Mouse (Mus musculus): ENCODE results near the gene Cacnb2.

Cacnb2 gene

DNA sequence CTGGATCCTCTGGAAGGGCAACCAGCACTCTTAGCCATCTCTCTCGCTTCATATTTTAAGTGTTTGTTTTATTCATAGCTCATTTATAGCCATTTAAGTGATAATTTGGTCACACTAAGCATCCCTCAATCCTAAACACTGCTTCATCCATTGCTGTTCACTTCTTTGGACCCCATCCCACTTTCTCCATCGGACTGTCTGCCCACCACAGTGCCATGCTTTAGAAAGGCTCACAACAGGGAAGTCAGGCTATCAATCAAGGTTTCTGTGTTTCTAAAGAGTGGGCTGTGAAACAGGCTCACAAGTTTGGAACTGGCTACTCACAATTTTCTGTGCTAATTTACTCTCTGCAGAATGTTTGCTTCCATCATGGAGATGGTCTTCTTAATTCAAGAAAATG is 350.2 kb downstream of the Cacnb2 start:
- DNase-seq (ENCODE audit: extremely low read depth, low read depth, low spot score), result no peak

DNA sequence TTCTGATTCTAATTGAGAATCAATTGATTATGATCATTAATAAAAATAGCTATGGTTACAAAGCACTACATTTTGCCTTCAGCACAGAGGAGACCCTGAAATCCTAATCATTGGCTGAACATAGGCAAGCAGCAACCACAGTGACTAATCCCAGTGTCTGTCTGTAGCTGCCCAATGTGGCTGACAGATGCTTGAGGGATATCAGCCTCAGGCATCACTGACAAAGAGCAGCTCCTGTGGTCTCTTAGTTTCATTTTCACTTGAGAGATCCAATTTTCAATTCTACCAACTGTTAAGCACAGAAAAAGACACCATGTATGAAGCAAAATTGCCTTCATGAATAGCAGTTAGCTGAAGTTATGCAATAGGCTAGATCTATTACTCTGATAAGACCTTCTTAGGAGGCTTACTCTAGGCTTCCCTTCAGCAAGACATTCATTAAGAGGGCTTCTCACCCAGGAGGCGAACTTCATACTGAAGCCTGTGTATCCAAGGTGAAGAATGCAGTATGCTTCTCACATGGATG is 358.1 kb downstream of the Cacnb2 start:
- DNase-seq (ENCODE audit: extremely low read depth, low read depth, low spot score), result no peak

DNA sequence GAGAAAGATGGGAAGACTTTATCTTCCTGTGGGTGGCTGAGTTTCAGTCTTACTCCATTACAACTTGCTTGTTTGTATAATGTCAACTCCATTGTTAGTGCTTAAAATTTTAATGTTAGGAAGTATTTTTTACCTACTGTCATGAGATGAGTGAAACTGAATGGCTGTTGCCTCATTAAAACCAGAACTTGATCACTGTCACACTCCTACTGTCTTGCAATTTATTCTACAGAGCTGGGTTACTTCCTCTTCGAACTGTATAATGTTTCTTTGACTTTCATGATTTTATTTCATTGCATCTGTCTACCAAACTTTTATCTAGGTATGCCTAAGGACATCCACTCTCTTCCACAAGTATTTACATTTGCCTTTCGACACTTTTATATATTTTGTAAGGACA is 358.6 kb downstream of the Cacnb2 start:
- DNase-seq (ENCODE audit: extremely low read depth, low read depth, low spot score), result no peak

DNA sequence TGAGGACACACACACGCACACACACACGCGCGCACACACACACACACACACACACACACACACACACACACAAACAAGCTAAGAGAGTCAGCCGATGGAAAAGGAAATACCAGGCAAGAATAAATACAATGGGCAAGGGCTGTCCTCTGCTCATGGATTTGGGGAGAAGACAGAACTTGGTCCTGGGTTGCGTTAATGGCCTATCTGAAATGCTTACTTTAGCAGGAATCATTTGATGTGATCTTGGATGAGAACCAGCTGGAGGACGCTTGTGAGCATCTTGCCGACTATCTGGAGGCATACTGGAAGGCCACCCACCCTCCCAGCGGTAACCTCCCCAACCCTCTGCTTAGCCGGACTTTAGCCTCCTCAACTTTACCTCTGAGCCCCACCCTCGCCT is 381.1 kb downstream of the Cacnb2 start:
- no peak for DNase-seq (ENCODE audit: extremely low read depth, low read depth, low spot score)

DNA sequence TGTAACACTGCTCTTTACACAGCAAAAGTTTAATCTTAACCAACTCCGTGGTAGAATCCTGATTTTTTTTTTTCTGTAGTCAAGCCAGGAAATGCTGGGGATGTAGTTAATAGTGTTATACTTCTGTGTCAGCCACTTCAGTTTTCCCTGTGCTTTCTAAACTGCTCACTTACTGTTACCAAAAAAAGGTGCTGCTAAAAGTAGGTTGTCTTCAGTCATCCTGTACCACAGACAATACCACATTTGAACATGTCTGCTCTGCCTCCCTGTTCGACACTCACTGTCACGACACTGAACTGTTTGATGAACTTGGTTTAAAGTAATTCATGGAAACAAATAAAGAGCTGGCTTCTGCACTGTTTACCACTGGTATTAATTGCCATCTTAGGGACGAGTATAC is 385.6 kb downstream of the Cacnb2 start:
- DNase-seq (ENCODE audit: extremely low read depth, low read depth, low spot score), result no peak

DNA sequence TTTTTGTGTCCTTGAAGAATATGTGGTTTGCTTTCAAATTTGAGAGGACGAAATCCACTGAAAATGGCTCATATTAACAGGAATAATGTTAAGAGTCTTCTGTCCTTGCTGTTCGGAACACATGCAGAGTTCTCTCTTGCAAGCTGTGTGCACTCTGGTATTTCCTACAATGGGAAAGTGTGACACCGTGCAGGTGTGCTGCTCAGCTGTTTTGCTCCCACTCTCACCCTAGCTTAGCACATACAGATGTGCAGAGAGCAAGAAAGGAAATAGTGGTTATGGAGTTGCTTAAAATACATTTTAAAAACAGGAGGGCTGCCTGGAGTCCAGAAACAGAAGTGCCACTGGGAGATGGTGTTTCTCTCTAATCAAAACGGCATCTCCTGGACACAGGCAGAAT is 386.5 kb downstream of the Cacnb2 start:
- no peak for DNase-seq (ENCODE audit: extremely low read depth, low read depth, low spot score)

DNA sequence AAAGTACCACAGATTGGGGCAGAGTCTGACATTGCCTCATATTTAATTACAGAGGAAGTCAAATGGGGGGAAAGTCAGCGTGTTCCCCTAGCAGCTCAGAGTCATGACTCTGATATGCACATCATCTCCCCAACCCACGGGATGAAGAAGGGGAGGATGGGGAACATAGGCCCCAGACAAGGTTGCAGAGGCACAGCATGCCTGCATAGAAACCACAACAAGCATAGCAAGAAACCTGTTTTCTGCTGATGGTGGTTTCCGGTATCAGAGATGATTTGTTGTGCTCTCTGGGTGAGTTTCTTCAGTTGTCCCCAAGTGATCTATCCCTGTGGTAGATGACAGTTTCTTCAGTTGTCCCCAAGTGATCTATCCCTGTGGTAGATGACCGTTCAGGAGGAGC is 389.6 kb downstream of the Cacnb2 start:
- DNase-seq (ENCODE audit: extremely low read depth, low read depth, low spot score), result no peak

DNA sequence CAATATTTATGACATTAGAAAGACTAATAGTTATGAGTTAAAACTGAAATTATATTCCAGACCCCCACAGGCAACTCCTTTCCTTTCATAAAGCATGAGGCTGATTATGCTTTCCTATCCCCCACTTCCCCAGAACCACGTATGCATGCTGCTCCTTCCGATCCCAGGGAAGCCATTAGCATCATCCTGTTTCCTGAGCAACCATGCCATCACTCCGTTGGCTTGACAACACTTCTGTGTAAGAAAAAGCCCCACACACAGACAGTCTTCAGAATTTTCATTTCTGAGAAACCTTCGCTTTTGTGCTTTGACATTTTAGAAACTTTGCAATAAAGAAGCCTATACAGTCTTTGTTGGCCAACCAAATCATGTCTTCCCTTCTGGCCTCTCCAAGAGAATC is 393.1 kb downstream of the Cacnb2 start:
- DNase-seq (ENCODE audit: extremely low read depth, low read depth, low spot score), result no peak

DNA sequence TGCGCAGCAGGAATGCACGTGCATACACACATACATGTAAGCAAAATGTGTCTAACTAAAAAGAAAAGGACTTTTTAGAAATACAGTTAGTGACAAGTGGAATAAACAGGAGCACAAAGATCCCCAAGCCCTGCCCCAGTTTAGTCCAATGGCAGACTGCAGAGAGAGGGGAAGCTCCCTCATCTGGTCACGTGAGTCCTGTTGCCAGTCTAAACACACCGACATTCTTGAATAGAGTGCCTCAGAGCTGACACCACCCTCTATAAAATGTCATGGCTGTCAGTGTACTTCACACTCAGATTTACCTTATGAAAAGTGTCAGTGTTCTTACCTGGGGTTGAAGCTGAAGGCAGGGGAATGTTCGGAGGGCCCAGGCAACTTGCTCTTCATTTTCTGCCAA is 394.9 kb downstream of the Cacnb2 start:
- no peak for DNase-seq (ENCODE audit: extremely low read depth, low read depth, low spot score)

DNA sequence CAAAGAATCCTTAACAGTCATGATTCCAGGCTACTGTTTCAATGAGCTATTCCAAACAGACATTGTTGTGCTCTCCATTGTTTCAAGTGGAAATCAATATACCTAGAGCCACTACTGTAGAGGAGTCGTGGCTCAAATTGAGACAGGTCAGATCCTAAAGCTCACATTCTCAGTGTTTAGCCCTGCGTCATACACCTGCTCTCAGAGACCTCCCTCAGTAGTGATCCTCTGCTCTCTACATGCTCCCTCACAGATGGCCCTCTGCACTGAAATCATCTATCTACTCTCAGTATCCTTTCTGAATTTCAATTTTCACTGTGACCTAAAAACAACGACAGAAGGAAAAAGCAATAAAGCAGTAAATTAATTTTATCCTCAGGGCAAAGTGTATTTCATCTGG is 404.6 kb downstream of the Cacnb2 start:
- no peak for DNase-seq (ENCODE audit: extremely low read depth, low read depth, low spot score)

DNA sequence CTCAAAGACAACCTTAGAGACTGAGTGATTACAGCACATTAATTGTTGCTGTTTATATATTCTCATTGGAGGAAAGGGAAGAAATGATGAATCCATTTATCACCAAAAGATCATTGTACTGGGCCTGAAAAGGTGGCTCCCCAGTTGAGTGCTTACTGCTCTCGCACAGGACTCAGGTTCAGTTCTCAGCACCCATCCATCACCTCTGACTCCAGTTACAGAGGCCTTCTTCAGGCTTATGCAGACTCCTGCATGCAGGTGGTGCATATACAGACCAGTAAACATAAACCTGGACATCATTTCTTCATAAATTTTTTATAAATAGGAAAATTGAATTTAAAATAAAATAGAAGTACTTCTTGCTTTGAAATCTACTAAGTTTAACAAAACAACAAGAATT is 405.2 kb downstream of the Cacnb2 start:
- no peak for DNase-seq (ENCODE audit: extremely low read depth, low read depth, low spot score)

DNA sequence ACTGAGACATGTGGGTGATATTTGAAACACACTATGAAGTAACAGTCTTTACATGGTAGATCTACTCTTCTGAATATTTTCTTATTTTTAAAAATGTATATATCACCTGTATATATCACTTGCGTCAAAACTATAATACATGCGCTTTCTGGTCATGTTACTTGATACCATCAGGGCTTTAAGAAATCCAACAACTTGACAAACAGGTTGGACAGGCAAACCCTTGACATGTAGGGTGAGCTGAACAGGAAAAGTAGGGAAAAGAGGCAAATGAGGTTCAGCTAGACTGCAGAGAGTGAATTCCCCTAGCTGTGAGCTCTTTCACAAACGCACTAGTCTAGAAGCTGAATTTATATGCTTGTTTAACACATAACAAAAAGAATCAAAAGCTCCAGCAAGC is 423.9 kb downstream of the Cacnb2 start:
- DNase-seq (ENCODE audit: extremely low read depth, low read depth, low spot score), result peak; percentile 14

DNA sequence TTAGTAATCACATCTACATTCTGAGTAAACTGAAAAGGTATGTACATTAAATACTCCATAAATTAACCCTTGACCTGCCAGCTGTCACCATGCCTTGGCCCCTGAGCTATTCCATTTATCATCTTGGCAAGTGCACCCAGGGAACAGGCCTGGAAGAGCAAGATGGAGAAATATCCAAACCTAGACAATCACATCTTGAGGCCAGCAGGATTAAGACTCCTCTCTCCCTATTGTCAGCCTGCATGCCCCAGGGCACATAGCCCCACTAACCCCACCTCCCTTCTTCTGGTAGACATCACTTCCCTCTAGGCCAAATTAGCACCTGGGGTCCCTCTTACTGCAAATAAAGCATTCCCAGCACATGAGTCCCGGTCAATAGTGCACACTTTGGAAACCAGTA is 424.9 kb downstream of the Cacnb2 start:
- no peak for DNase-seq (ENCODE audit: extremely low read depth, low read depth, low spot score)
